Mouse (Mus musculus) lung, embryonic 14.5 days (tissue): Measurements from ENCODE around the gene Ubr3. TPM values are rescaled to one million over a fixed set of nuclear protein-coding genes. Genes with fewer than 3 reads are reported as not detected.

Experiments
- ATAC-seq: fragments of 200-750 bp; cut with Nextera tagmentation; 2 replicates; pipeline ENCODE4 v1.8.0; 2017; ENCODE audit warnings: mild to moderate bottlenecking, moderate TSS enrichment, moderate library complexity; ENCODE audit not compliant: insufficient read depth
- DNase-seq: peaks from one replicate; pipeline ENCODE4 v3.0.0-alpha.2; 2015
- H3K27ac ChIP-seq: fragments of 300-500 bp; sonication (generic); 2 replicates; pipeline ENCODE4 v1.5.1; 2014; ENCODE audit warnings: low read depth, mild to moderate bottlenecking, moderate library complexity
- H3K27me3 ChIP-seq: fragments of 300-500 bp; sonication (generic); 2 replicates; pipeline ENCODE4 v1.6.1; 2014; ENCODE audit warnings: low read length, control low read depth; ENCODE audit not compliant: insufficient read depth
- H3K36me3 ChIP-seq: fragments of 300-500 bp; sonication (generic); 2 replicates; pipeline ENCODE4 v1.6.1; 2014; ENCODE audit warnings: control low read depth; ENCODE audit not compliant: insufficient read depth
- H3K4me1 ChIP-seq: fragments of 300-500 bp; sonication (generic); 2 replicates; pipeline ENCODE4 v1.6.1; 2014; ENCODE audit warnings: antibody characterized with exemption, control low read depth; ENCODE audit not compliant: insufficient read depth
- H3K4me2 ChIP-seq: fragments of 300-500 bp; sonication (generic); 2 replicates; pipeline ENCODE4 v1.6.1; 2014; ENCODE audit warnings: mild to moderate bottlenecking
- H3K4me3 ChIP-seq: fragments of 300-500 bp; sonication (generic); 2 replicates; pipeline ENCODE4 v1.5.1; 2014; ENCODE audit warnings: low read depth, low read length
- H3K9ac ChIP-seq: fragments of 300-500 bp; sonication (generic); 2 replicates; pipeline ENCODE4 v1.6.1; 2014
- H3K9me3 ChIP-seq: fragments of 300-500 bp; sonication (generic); 2 replicates; pipeline ENCODE4 v1.6.1; 2016; ENCODE audit warnings: low read depth, low read length, control low read depth
- CTCF ChIP-seq: IDR thresholded peaks from 2 replicates; pipeline ENCODE4 v1.5.1; 2016; ENCODE audit warnings: antibody characterized with exemption, low read depth
- WGBS: fragments of 180-500 bp; shearing (Covaris S2); extraction: QIAGEN DNeasy Blood & Tissue Kit; methylation state at CpG from one replicate; pipeline ENCODE4 v1.1.7; 2014; 5-methylcytosine and 5-hydroxymethylcytosine counted together
- polyA plus RNA-seq: library from polyadenylated mRNA; unstranded; fragments of >200 nt; fragmentation: Nextera tagmentation; extraction: Ambion mirVana; gene quantifications from 2 replicates; pipeline ENCODE4 v1.2.1, GENCODE M21; 2014

The Ubr3 gene
- polyA plus RNA-seq, 1 experiment from 2014 or later, result 19.5 TPM

DNA sequence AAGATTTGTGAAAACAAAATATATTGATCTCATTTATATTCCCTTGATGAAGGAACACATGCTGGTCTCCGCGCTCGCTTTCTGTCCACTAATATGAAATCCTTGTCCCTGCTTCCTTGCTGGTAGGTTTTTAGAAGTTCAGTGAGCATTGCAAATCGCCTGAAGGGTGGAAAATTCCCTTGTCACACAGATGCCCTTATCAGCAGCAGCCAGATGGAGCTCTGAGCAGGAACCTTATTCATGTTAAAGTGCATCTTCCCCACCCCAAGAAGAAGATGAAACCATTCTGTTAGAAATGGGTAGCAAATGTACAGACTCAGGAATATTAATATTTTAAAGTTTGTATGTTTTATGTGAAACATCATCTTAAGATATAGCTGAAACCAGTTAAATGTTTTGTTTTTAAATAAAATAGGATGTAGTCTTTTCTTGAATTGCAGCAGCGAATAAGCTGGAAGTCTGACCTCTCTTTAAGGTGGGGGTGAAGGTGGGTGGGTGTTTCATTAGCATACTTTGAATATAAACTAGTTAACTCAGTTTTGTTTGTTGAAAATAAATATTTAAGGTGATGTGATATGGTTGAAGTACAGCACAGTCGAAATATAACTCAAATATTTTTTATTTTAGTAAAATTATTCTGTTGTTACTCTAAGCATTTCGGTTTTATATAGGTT is 102.2 kb downstream of the Ubr3 start:
- H3K4me2 ChIP-seq, result no peak overlapping the region
- H3K36me3 ChIP-seq, result peaks cover 45% of the 10 kb centered on the region
- 88% methylated on average over 7 of the region's 7 CpGs for WGBS
- DNase-seq (no peak), ATAC-seq (no peak)
- H3K9ac ChIP-seq, result no peak overlapping the region
- no peak for TF ChIP-seq CTCF
- H3K27me3 ChIP-seq, result no peaks in the 10 kb centered on the region
- no peaks in the 10 kb centered on the region for H3K9me3 ChIP-seq
- no peak overlapping the region for H3K4me3 ChIP-seq
- H3K4me1 ChIP-seq, result no peaks in the 10 kb centered on the region
- H3K27ac ChIP-seq, result no peak overlapping the region

DNA sequence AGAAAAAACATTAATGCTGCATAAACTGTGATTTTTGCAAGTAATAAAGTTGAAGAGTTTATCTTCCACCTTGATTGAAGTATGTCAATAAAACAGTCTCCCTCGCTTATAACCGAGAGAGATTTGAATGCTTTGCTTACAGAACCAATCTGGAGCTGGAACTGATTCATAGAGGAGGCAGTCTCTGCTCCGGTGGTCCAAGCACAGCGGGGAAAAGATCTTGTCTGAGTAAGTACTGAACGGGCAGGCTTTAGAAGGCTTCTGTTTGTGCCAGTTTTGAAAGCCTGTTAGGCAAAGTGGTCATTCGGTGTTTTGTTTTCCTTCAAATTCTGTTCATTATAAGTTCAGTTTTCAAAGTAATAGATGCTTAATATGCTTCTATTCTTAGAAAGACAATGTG is 103.3 kb downstream of the Ubr3 start:
- no peak overlapping the region for H3K9ac ChIP-seq
- 85% methylated on average over 6 of the region's 6 CpGs for WGBS
- ATAC-seq (no peak), DNase-seq (no peak)
- no peak overlapping the region for H3K4me2 ChIP-seq
- H3K4me1 ChIP-seq, result no peaks in the 10 kb centered on the region
- no peaks in the 10 kb centered on the region for H3K27me3 ChIP-seq
- TF ChIP-seq CTCF, result no peak
- no peak overlapping the region for H3K4me3 ChIP-seq
- no peak overlapping the region for H3K27ac ChIP-seq
- no peaks in the 10 kb centered on the region for H3K9me3 ChIP-seq
- peaks cover 51% of the 10 kb centered on the region for H3K36me3 ChIP-seq

DNA sequence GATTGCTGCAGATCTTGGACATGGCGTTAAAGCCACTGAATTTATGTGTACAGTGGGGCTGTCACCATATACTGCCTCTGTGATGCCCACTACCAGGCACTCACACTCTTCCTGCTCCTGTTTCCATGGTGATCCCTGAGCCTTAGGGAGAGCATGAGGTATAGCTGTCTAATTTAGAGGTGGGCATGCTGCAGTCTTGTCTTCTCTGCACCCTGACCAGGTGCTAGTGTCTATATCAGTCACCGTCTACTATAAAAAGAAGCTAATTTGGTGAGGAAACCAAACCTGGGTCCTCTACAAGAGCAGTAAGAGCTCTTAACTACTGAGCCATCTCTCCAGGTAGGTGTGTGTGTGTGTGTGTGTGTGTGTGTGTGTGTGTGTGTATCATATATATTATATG is 109.4 kb downstream of the Ubr3 start:
- no peak overlapping the region for H3K9ac ChIP-seq
- no peak overlapping the region for H3K4me3 ChIP-seq
- no peaks in the 10 kb centered on the region for H3K9me3 ChIP-seq
- DNase-seq (no peak), ATAC-seq (no peak)
- WGBS, result 91% methylated on average over 2 of the region's 2 CpGs
- no peak overlapping the region for H3K27ac ChIP-seq
- H3K36me3 ChIP-seq, result peaks cover 33% of the 10 kb centered on the region
- H3K27me3 ChIP-seq, result no peaks in the 10 kb centered on the region
- no peak overlapping the region for H3K4me2 ChIP-seq
- no peak for TF ChIP-seq CTCF
- no peaks in the 10 kb centered on the region for H3K4me1 ChIP-seq

GRCm38 (mm10) chr2:70012941-70013340 is 115.9 kb downstream of the Ubr3 start:
- Histone ChIP-seq H3K9me3 (no peaks in the 10 kb centered on the region), H3K4me3 (no peak overlapping the region), H3K27ac (peak overlapping the region; percentile 16; the same call in 1 of the 2 replicates), H3K36me3 (peaks cover 43% of the 10 kb centered on the region), H3K4me1 (0 out of 2 replicates have a peak, but pooled peaks cover 5% of the 10 kb centered on the region), H3K4me2 (no peak overlapping the region), H3K9ac (no peak overlapping the region), H3K27me3 (no peaks in the 10 kb centered on the region)
- ATAC-seq, result peak; percentile 95
- 76% methylated on average over 8 of the region's 8 CpGs for WGBS
- peak; percentile 73 for DNase-seq
- no peak for TF ChIP-seq CTCF

GRCm38 (mm10) chr2:70018236-70018635 is 121.2 kb downstream of the Ubr3 start:
- Histone ChIP-seq H3K4me1 (0 out of 2 replicates have a peak, but pooled peaks cover 10% of the 10 kb centered on the region), H3K4me2 (no peak overlapping the region), H3K9me3 (no peaks in the 10 kb centered on the region), H3K36me3 (peaks cover 73% of the 10 kb centered on the region), H3K9ac (no peak overlapping the region), H3K27ac (no peak overlapping the region), H3K4me3 (no peak overlapping the region), H3K27me3 (no peaks in the 10 kb centered on the region)
- TF ChIP-seq CTCF, result no peak
- ATAC-seq (no peak), DNase-seq (peak; percentile 56)
- 37% methylated on average over 6 of the region's 6 CpGs for WGBS

DNA sequence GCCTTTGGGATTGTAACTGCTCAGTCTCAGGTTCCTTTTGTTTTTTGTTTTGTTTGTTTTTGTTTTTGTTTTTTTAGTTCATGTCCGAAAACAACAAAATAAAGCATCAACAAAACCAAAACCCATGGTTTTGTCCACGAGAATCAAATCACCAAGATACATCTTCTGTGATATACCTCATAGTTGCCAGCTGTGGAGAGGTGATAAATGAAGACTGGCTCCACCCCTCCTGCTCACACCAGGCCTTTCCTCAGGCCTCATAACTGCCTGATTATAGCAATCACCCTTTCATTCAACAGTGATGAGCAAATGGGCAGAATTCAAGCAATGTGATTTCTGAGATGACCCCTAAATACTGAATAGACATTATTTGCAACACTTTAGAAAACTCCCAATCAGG is 127.4 kb downstream of the Ubr3 start:
- no peaks in the 10 kb centered on the region for H3K9me3 ChIP-seq
- no peak overlapping the region for H3K27ac ChIP-seq
- ATAC-seq (no peak), DNase-seq (no peak)
- no peak for TF ChIP-seq CTCF
- peaks cover 39% of the 10 kb centered on the region for H3K36me3 ChIP-seq
- no peaks in the 10 kb centered on the region for H3K4me1 ChIP-seq
- H3K9ac ChIP-seq, result no peak overlapping the region
- 78% methylated on average over 2 of the region's 2 CpGs for WGBS
- no peak overlapping the region for H3K4me3 ChIP-seq
- no peak overlapping the region for H3K4me2 ChIP-seq
- H3K27me3 ChIP-seq, result no peaks in the 10 kb centered on the region

GRCm38 (mm10) chr2:70025711-70026110 is 128.7 kb downstream of the Ubr3 start:
- DNase-seq (no peak), ATAC-seq (no peak)
- 90% methylated on average over 5 of the region's 5 CpGs for WGBS

More at GRCm38 (mm10) chr2:70025711-70026110, 128.7 kb downstream of the Ubr3 start:
- H3K9me3 ChIP-seq, result no peaks in the 10 kb centered on the region
- H3K27ac ChIP-seq, result no peak overlapping the region
- no peaks in the 10 kb centered on the region for H3K4me1 ChIP-seq
- no peak for TF ChIP-seq CTCF
- H3K4me3 ChIP-seq, result no peak overlapping the region
- peaks cover 31% of the 10 kb centered on the region for H3K36me3 ChIP-seq
- H3K4me2 ChIP-seq, result no peak overlapping the region
- no peak overlapping the region for H3K9ac ChIP-seq
- no peaks in the 10 kb centered on the region for H3K27me3 ChIP-seq
